Mouse (Mus musculus): Measurements from ENCODE around the gene Fam183b.
"Not testable (repeated sequence)": the region's sequence is repeated elsewhere in the genome, so short reads cannot be mapped to it uniquely, and the experiment has no call there.

The Fam183b gene

DNA sequence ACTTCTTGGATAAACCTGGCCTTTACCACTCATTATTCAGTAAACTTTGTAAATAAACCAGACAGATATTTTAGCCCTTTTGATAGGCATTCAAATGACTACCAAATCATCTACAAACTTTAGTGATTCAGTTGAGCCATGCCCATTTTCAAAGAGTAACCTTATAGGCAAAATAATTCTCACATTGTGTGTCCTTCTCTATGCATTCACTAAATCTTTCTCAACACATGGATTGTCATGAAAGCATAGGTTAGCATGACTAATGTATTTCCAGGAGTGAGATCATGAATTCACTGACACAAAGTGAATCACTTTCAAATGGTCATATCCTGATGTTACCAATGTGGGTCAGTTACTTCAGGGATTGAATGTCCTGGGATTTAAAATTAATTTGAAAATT lies 28.9 kb downstream of the Fam183b start, which contains the start of gene Olfr315:
Olfr315 (plus strand) TSS at position 301 of the 400 bp plus-strand sequence.
- no peak for DNase-seq (ENCODE audit: low spot score)

DNA sequence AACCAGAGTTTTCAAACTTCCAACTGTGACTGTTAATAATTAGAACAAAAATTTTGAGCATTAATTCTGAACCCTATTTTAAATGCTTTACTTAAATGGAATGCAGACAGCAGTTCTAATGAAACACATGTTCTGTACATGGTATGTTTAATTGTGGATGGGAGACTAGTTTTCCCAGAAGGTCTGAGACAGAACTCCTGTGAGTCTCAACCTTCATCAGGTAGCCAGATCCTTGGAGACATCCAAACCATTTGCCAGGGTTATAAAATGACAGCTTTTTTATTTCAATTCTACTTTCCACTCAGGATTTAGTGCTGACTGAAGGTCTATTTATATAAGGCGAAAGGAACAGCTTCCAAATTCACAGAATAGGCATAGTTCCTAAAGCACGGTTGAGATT lies 49.3 kb downstream of the Fam183b start, which contains the start of gene Olfr316:
Olfr316 (plus strand) TSS at position 301 of the 400 bp plus-strand sequence.
- DNase-seq (ENCODE audit: low spot score) = no peak

GRCm38 (mm10) chr11:58751096-58751495 lies 50.7 kb downstream of the Fam183b start:
- DNase-seq (ENCODE audit: low spot score) = not testable (repeated sequence)

Data from embryo, embryonic 10.5 days (tissue).